Mouse (Mus musculus): ENCODE data around the gene Lefty2.
A peak's percentile ranks its signal among the peaks of the same experiment; 100 is the strongest.

Lefty2 gene

DNA sequence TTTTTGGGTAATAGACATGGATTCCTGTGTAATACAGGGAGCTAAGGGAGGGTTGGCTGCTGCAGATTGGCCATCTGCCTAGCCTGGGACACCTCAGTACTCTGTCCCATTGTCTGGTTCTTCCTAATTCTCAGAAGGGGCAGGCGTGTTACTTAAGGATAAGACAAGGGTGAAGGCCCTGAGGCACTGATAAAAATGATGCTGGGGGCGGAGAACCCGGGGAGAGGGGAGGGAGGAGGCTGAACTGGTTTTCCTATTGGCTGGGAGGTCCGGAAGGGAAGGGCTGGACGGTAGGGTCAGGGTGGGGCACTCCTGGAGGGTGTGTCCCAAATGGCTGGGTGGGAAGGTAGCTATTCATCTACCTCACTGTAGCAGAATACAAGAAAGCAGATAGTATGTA, 10.0 kb downstream of the Lefty2 start:
- DNase-seq, result no peak

DNA sequence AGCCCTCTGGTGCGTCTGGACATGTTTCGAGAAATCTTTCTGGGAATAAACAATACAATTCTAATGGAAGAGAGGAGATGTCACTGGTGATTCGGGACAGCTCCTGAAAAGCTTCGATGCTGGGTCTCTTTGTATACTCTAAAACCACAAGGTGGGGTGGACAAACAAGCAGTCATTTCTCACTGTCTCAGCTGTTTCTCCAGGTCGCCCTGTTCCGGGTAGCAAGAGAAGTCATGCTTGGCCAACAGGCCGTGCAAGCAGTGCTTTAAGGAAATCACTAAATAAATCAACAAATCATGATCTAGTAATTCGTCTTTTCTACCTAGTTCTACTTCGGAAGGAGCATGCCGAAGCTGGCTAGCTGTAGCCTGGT, 10.7 kb downstream of the Lefty2 start:
- DNase-seq, result no peak

DNA sequence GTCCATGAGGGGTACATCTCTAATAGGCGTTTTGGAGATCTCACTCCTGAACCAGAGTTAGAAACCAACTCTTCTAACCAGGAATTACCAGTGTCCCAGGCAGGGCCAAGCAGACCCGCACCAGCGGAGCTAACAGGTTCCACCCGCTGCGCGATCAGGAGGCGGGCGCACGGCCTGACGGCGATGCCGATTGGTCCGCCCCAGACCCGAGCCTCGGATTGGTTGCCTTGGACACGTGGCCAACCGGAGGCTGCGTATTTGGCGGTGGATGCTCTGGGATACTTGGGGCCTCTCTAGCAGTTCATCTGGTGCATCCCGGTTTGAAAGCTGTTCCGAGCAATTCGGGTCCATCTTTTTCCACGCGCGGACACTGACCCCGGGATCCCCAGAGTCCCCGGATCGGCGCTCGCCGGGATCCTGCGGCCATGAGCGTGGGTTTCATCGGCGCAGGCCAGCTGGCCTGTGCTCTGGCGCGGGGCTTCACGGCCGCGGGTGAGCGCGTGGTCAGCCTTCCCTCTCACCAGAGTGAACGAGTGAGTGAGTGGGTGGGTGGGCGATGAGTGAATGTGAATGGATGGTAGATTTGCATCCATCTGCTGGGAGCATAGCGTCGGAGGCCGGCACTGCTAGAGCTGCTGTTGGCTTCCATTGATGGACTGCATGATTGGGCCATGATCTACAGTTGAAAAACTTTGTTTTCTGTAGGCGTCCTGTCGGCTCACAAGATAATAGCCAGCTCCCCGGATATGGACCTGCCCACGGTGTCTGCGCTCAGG, 11.3 kb downstream of the Lefty2 start, which contains the start of gene Pycr2:
Pycr2 (plus strand) TSS at position 255 of the 776 bp plus-strand sequence.
- peak; percentile 98 for DNase-seq

DNA sequence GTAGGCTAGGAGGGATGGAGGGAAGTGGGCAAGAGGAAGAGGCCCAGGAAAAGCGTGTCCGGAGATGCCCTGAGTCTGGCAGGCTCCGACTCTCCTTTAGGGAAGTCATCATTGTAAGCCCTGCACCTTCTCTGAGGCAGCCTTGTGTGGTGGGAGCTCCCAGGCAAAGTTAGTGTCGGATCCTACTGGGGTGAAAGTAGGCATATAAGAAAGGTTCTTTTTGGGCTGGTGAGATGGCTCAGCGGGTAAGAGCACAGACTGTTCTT, 11.8 kb downstream of the Lefty2 start:
- DNase-seq, result no peak

DNA sequence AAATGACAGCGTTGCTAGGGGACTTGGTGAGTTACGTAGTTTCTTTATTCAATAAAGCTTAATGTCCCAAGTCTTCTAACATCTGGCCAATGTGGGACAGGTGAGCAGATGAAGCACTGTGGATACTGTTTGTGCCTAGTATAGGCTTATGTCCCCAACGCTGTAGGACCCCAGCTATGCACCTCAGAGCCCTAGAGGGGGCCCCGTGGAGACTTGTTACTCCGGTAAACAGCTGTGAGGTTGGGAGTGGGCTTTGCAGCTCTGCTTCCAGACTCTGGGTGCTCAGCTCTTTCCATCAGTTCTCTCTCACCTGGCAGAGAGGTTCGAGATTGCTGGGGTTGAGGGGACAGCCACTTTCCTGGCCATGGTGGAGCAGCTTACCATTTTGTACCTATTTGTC, 12.4 kb downstream of the Lefty2 start:
- no peak for DNase-seq

DNA sequence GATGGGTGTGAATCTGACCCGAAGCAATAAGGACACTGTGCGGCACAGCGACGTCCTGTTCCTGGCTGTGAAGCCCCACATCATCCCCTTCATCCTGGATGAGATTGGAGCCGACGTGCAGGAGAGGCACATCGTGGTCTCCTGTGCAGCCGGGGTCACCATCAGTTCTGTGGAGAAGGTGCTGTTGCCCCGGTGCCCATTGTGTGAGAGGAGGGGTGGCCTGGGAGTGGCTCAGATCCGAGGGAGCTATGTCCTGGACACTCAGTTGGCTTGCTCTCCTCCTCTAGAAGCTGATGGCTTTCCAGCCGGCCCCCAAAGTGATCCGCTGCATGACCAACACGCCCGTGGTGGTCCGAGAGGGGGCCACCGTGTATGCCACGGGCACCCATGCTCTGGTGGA, 13.0 kb downstream of the Lefty2 start:
- no peak for DNase-seq

DNA sequence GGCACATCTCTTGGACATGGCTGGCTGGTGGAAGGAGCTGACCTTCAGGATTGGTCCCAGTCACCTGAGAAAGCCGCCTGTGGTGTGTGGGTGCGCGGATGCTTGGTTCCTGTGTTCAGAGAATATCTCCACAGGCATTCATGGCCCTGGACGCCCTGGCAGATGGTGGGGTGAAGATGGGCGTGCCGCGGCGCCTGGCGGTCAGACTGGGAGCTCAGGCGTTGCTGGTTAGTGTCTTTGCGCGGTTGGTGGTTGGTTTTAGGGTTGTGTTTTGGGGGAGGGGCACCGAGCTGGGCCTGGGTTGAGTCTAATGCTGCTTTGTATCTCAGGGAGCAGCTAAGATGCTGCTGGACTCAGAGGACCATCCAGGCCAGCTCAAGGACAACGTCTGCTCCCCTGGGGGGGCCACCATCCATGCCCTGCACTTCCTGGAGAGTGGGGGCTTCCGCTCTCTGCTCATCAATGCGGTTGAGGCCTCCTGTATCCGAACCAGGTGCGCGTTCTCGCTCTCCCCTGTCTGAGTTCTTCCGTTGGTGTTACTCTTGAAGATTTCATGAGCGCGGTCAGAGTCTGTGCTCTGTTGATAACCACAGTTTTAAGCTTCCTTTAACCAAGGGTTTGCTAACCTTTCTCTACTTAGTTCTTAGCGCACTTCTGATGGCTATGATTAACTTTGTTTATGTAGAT, 13.7 kb downstream of the Lefty2 start:
- no peak for DNase-seq

DNA sequence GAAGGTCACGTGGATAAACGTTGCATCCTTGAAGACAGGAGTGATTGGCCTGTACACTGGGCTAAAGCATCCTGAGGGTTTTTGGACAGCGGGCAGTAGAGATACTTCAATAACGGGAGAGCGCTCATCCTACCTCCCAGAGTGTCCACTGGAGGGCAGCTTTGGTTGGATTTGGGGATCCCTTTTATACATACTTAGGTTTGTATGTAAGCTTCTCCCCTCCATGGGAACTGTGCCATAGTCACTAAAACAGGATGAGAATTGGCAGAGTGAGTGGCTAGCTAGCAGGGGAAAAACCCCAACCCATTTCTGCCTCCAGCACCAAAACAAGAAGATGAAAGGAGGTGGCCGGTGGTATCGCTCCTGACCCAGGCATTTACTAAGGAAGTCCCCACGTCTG, 18.2 kb downstream of the Lefty2 start:
- no peak for DNase-seq

DNA sequence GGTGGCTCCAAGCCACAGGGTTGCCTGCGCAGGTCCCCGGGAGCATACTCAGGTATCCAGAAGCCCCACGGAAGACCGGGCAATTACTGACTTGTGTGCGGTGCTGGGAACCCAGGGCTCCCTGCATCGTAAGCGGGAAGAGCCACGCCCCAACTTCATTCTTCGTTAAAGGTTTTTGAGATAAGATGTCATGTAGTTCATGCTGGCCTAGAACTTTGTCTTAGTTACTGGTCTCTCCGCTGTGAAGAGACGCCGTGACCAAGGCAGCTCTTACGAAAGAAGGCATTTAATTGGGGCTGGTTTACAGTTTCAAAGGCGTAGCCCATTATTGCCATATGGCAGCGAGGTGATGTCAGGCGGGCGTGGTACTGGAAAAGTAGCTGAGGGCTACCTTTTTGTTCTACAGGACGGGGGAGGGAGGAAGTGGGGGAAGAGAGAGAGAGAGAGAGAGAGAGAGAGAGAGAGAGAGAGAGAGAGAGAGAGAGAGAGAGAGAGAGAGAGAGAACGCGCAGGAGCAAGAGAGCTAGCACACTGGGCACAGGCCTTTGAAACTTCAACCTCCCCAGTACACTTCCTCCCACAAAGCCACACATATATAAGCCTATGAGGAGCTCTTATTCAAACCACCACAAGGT, 18.9 kb downstream of the Lefty2 start:
- DNase-seq, result peak; percentile 42

DNA sequence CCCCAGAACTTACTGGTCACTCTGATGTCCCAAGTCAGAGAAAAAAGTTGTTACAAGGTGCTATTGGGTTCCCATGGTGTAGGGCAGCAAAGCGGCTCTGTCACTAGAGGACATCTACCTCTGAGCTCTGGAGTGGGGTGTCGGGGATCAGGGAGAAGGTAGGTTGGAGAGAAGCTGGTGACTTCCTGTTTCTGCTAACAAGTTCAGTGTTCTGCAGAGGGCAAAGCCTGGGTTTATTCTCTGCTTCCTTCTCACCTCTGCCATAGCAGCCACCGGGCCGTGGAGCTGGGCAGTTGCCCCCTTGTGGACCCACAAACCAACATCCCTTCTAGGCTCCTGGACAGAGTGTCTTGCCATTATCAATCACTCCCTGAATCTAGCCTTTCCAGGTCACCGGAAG, 19.9 kb downstream of the Lefty2 start:
- DNase-seq, result no peak

DNA sequence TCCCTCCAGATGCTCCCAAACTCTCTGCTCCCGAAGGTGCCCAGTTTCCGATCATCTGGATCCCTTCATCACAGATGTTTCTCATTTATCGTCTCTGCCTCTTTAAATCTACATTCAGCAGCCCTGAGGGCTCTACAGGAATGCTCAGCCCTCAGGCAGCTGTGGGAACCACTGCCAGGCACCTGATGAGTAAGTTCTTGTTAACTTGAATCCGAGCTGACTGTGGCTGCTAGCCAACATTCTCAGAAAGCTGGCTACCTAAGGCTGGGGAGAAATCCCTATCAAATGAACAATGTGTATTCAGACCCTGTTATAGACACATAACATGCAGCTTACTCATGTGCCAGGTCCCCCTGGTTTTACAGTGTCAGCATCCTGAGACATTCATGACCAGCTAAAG, 20.9 kb downstream of the Lefty2 start:
- peak; percentile 50 for DNase-seq

DNA sequence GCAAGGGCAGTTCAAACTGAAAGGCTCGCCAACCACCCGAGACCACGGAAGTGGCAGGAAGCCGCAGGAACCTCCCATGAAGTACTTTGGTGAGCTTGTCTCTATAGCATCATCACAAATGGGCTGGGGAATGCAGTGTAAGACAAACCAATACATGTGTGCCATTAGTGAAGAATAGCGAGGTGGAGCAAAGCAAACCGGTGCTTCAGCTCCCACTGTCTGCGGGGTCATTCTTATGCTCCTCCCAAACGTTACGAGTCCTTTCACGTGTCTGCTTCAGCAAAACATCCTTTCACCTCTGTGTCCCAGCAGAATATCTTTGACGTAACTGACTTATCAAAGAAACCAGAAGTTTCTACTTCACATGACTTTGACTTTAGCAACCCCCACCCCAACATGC, 23.5 kb downstream of the Lefty2 start:
- no peak for DNase-seq

DNA sequence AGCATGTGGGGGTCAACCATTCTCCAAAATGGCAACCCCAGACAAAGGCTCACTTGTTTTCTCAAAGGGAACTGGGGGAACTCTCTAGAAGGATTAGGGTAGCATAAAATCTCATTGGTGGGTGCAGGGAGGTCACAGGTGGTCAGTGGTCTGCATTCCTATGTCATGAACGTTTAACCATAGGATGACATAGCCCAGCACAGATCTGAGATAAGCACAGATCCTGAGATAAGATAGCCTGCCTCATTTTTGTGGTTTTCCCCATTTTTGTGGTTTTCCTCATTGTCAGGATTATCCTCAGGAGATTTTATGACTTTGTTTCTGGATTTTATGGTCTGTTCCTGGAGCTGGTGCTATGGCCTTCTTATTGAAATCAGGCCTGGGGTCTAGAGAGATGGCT, 24.1 kb downstream of the Lefty2 start:
- no peak for DNase-seq

DNA sequence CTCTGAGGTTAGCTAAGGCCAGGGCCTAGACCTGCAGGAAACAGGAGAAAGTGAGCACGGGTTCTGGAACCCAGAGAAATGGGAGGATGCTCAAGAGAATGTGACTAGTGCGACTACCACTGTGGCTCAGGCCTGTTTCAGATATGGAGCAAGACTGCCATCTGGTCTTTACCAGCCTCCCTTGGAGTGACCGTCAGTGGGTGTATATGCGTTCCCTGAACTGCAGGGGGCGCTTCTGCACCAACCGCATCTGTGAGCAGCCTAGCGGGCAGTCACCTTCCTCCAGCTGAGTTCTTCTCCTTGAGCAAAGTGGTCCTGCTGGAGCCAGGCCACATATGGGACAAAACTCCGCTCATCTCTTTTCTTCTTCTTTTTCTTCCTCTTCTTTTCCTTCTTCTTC, 26.8 kb downstream of the Lefty2 start:
- peak; percentile 33 for DNase-seq

DNA sequence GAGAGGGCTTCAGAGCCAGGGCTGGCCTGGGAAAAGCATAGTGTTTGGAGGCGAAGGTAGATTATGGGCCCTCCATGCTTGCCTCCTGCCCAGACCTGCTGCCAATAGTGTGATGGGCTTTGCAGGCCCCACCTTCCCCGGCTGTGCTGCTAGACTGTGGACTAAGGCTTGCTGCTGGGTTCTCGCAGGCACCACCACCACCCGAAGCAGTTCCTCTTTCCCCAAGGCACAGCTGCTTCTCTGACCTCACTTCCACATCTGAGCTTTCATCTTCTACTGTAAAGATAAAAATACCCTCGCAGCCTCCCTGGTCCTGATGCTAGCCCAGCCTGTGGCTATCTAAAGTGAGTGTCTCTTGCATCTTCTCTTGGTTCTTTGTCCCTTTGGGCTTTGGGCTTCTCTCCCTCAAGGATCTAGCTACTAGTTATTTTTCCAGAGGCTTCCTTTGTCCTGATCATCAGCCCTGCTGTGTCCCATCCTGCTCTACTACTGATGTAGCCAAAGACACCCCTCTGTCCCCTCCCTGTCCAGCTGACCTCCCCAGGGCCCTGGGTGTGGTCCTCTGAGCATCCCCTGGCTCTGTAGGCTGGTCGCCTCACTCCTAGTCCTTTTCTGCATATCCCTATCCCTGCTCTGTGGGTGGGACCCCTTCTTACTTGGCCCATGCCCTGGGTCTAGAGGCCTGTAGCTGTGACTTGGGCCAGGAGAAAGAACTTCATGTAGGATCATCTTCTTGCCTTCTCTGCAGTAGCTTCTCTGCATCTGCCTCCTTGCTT, 29.6 kb downstream of the Lefty2 start:
- no peak for DNase-seq

DNA sequence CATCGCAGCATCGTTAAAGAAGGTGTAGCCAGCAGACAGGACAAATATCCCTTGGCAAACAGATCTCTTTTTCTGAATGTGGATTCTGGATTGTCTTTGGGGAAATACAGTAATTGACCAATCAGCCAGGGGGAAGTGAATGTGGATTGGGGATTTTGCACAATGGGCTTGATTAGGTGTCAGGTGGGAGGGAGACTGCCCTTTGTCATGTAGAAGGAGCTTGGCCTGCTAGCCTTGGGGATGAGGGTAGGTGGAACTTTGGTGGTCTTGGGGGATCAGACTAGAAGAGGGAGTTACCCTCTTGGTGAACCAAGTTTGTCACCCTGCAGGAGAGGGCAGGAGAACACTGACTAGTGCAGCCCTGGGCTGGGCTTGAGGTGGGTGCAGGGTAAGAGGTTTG, 31.8 kb downstream of the Lefty2 start:
- no peak for DNase-seq

DNA sequence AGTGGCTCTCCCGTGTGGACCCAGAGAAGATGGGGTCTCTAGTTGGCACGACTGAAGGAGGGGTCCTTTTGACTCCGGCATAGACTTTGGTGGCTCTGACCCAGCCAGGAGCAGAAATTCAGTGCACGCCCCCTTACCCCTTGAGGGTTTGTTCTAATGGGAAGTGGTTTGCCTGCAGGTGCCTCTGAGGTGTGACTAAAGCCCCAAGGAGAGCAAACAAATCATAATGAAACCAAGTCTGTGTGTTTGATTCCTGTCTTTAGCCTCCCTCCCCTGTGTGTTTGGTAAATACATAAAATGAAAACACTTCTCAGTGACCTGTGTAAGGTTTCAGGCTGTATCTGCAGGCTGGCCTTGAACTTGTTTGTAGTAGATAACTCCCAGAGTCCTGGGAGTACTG, 33.4 kb downstream of the Lefty2 start:
- no peak for DNase-seq

DNA sequence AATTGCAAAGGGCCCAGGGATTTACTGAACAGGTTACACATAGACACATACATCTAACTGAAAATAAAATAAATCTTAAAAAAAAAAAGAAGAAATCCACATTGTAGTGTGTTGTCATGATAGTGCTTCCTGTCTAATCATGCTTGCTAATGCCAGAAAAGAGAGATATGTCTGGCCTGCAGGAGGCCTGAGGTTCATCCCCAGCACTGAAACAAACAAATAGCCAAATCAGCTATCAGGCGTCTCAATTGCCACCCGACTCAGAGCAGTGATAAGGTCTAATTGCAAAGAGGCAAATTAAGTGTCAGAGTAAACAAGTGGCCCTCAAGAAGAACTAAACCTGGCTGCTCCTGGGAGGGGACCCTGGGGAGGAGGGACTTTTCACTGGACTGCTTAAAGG, 36.7 kb downstream of the Lefty2 start:
- DNase-seq, result no peak

DNA sequence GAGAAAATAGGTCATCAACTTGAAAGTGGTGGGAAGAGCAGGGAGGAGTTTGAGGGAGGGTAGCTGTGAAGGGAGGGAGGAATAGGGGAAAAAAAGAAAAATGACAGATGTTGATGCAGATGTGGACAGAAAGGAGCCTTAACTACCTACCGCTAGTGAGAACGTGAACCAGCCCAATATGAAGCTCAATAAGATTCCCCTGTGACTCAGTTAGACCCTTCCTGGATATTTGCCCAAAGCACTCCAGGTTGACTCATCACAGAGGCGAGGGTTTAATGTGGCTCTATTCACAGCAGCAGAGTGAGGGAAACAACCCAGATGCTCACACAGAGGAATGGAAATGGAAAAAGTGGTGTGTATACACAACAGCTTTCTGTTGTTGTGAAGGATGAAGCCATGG, 38.2 kb downstream of the Lefty2 start:
- DNase-seq, result no peak

DNA sequence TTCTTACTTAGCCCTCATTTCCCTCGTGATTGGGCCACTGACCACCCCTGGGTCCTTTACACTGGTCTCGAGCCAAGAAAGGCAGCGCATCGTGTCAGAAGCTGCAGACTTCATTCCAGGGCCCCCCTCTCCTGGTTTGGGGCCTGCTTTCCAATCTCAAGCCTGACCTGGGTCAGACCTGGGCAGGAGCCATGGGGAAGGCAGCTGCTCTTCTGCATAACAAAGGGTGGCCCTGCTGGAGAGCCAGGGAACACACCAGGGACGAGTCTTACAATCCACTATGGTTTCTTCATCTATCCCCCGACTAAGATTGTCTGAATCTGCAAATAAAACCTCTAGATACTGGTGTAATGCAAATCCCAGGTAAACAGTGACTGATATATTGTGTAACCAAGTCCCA, 40.8 kb downstream of the Lefty2 start:
- DNase-seq, result no peak

DNA sequence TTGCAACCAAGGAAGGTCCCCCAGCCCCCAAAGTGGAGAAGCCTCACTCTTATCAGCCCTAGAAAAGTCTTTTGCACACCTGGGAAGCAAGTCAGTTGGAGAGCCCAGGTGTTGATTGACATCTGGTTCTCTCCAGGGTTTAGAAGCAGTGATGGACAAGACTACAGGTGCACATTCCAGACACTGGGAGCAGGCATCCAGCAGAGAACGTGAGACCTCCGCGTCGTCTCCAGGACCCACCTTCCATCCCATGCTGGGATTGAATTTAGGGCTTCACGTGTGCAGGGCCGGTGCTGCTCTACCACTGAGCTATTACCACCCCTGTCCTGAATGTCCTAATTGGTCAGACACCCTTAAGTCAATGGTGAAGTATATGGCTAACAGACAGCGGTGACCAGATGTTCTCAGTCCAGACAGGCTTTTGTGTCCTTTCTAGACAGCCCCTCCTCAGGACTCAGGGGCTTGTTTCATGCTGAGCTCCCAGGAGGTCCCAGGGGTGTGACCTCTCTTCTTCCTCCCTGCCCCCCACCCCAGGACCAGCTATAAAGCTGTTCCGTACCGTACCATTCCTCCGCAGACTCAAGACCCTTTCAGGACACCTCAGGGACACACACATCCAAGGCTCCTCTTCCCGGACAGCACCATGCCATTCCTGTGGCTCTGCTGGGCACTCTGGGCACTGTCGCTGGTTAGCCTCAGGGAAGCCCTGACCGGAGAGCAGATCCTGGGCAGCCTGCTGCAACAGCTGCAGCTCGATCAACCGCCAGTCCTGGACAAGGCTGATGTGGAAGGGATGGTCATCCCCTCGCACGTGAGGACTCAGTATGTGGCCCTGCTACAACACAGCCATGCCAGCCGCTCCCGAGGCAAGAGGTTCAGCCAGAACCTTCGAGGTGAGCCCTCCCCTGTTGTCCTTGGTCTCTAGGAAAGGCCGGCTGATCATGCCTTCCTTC, 41.8 kb downstream of the Lefty2 start, which contains the start of gene Lefty1:
Lefty1 (plus strand) TSS at position 556 of the 953 bp plus-strand sequence.
- DNase-seq, result no peak
